Mouse (Mus musculus): Measurements from ENCODE around the gene Swt1. TPM values are rescaled to one million over a fixed set of nuclear protein-coding genes. Genes with fewer than 3 reads are reported as not detected.
"Not testable (repeated sequence)": the region's sequence is repeated elsewhere in the genome, so short reads cannot be mapped to it uniquely, and the experiment has no call there.

Gene Swt1
- 1 to 10 TPM; 7.8 to 8.7 TPM for total RNA-seq (2021)
- long read RNA-seq, experiment 1, transcript Swt1-201 (20 exons, 3,688 nt): major isoform, 8 of 13 reads
- long read RNA-seq, experiment 1, partial matches to known transcripts: 2 of 13 reads
- long read RNA-seq, experiment 1, other reads (novel, unspliced or antisense): 3 of 13 reads
- long read RNA-seq, experiment 2, transcript Swt1-201 (20 exons, 3,688 nt): major isoform, 5 of 7 reads
- long read RNA-seq, experiment 2, partial matches to known transcripts: 2 of 7 reads
- long read RNA-seq, experiment 2, other reads (novel, unspliced or antisense): 0 of 7 reads

GRCm38 (mm10) chr1:151428263-151429221, at the start of gene Swt1, which contains the start of gene Trmt1l:
Swt1 (minus strand) TSS chr1:151428455.
Trmt1l (plus strand) TSS chr1:151428542.
- DNase-seq: peak; percentile 99 to 100

- not testable (repeated sequence) for DNase-seq
These were observed 44.1 kb upstream of the Swt1 start for GRCm38 (mm10) chr1:151472386-151472785.

- DNase-seq: no peak
These were observed 43.2 kb upstream of the Swt1 start for GRCm38 (mm10) chr1:151471429-151471828.

GRCm38 (mm10) chr1:151466571-151466970, 38.3 kb upstream of the Swt1 start:
- no peak for DNase-seq

GRCm38 (mm10) chr1:151464914-151465313, 36.7 kb upstream of the Swt1 start:
- DNase-seq: no peak

GRCm38 (mm10) chr1:151461265-151461664, 33.0 kb upstream of the Swt1 start:
- no peak for DNase-seq

- DNase-seq: no peak
These were observed 28.8 kb upstream of the Swt1 start for GRCm38 (mm10) chr1:151457087-151457486.

- no peak for DNase-seq
These were observed 23.7 kb upstream of the Swt1 start for GRCm38 (mm10) chr1:151451946-151452345.

GRCm38 (mm10) chr1:151450851-151451250, 22.6 kb upstream of the Swt1 start:
- no peak for DNase-seq

GRCm38 (mm10) chr1:151449866-151450265, 21.6 kb upstream of the Swt1 start:
- no peak for DNase-seq

- no peak for DNase-seq
These were observed 7.2 kb upstream of the Swt1 start for GRCm38 (mm10) chr1:151435431-151435830.

- no peak for DNase-seq
These were observed 1.1 kb upstream of the Swt1 start for GRCm38 (mm10) chr1:151429316-151429715.

GRCm38 (mm10) chr1:151427888-151428262, 380 bp downstream of the Swt1 start:
- no peak for DNase-seq

- DNase-seq: peak in 1 of 2 experiments; percentile 12
These were observed 1.2 kb downstream of the Swt1 start for GRCm38 (mm10) chr1:151426947-151427600.

- no peak for DNase-seq
These were observed 6.1 kb downstream of the Swt1 start for GRCm38 (mm10) chr1:151422178-151422577.

- no peak for DNase-seq
These were observed 18.4 kb downstream of the Swt1 start for GRCm38 (mm10) chr1:151409827-151410226.

GRCm38 (mm10) chr1:151390029-151390428, 38.2 kb downstream of the Swt1 start:
- peak; percentile 18 to 51 for DNase-seq

- no peak for DNase-seq
These were observed 50.9 kb downstream of the Swt1 start for GRCm38 (mm10) chr1:151377353-151377752.

- no peak for DNase-seq
These were observed 55.4 kb downstream of the Swt1 start for GRCm38 (mm10) chr1:151372823-151373222.

GRCm38 (mm10) chr1:151371543-151371942, 56.7 kb downstream of the Swt1 start:
- DNase-seq: peak in 1 of 2 experiments; percentile 30

GRCm38 (mm10) chr1:151370573-151370972, 57.7 kb downstream of the Swt1 start:
- no peak for DNase-seq

GRCm38 (mm10) chr1:151368444-151368843, 59.8 kb downstream of the Swt1 start:
- DNase-seq: no peak

Measured in heart, adult 18-20 months (tissue).